Mouse (Mus musculus) G1E (cell line): Measurements from ENCODE around the gene Snx1. TPM values are rescaled to one million over a fixed set of nuclear protein-coding genes. Genes with fewer than 3 reads are reported as not detected.
A peak's percentile ranks its signal among the peaks of the same experiment; 100 is the strongest.

ENCODE experiments used
- ATAC-seq: 2 replicates; pipeline ENCODE4 v1.8.0; 2016; ENCODE audit warnings: mild to moderate bottlenecking; ENCODE audit not compliant: insufficient number of reproducible peaks, poor library complexity, low FRiP score, severe bottlenecking; ENCODE audit errors: extremely low read depth
- DNase-seq: peaks from one replicate; pipeline ENCODE4 v3.0.0; 2012; ENCODE audit warnings: low spot score
- H3K27me3 ChIP-seq: 2 replicates; pipeline ENCODE4 v1.6.1; 2012; ENCODE audit warnings: mild to moderate bottlenecking, low read length, inconsistent platforms; ENCODE audit not compliant: insufficient read depth
- H3K36me3 ChIP-seq: replicated peaks from 2 replicates; pipeline ENCODE3; 2012; ENCODE audit warnings: mild to moderate bottlenecking, inconsistent platforms
- H3K4me1 ChIP-seq: 2 replicates; pipeline ENCODE4 v1.6.1; 2012; ENCODE audit warnings: low read depth, low read length, inconsistent platforms, mixed read lengths; ENCODE audit not compliant: insufficient read depth
- H3K4me3 ChIP-seq: 2 replicates; pipeline ENCODE4 v1.5.1; 2012; ENCODE audit warnings: low read depth, mild to moderate bottlenecking, inconsistent platforms, low read length, moderate library complexity, mixed read lengths
- H3K9me3 ChIP-seq: replicated peaks from 2 replicates; pipeline ENCODE4 v1.6.1; 2012; ENCODE audit warnings: inconsistent platforms
- CTCF ChIP-seq: IDR thresholded peaks from 2 replicates; pipeline ENCODE4 v1.5.1; 2012; ENCODE audit warnings: low read depth, low read length, inconsistent platforms, mixed read lengths
- GATA1 ChIP-seq: IDR thresholded peaks from 2 replicates; pipeline ENCODE4 v1.6.1; 2012; ENCODE audit warnings: borderline replicate concordance, low read length, inconsistent platforms, mixed read lengths
- GATA2 ChIP-seq: IDR thresholded peaks from 2 replicates; pipeline ENCODE4 v1.6.1; 2012; ENCODE audit warnings: low read depth, low read length, inconsistent platforms, borderline replicate concordance
- POLR2AphosphoS5 ChIP-seq: IDR thresholded peaks from 2 replicates; pipeline ENCODE4 v1.6.1; 2012; ENCODE audit warnings: low read depth, low read length, inconsistent platforms; ENCODE audit not compliant: insufficient replicate concordance
- TAL1 ChIP-seq: conservative IDR thresholded peaks from 2 replicates; pipeline ENCODE4 v1.6.1; 2012; ENCODE audit warnings: low read depth, low read length, inconsistent platforms, mixed read lengths
- polyA plus RNA-seq: library from polyadenylated mRNA; stranded (reverse); fragments of >175 nt; gene quantifications from 2 replicates; pipeline ENCODE4 v1.2.3, GENCODE M21; 2012
- total RNA-seq, 2 experiments: library from RNA; stranded (forward) in 1 of 2; stranded (reverse) in 1 of 2; fragments of 200-1000 nt in 1 of 2; fragments of >200 nt in 1 of 2; fragmentation: Nextera tagmentation in 1 of 2; gene quantifications; 2 replicates each; pipeline ENCODE4 v1.2.3; 2014 to 2017

The Snx1 gene
- total and polyA plus RNA-seq, 3 experiments = 81.1 to 230 (median 227) TPM

GRCm38 (mm10) chr9:66102668-66103067 lies 23.7 kb downstream of the Snx1 start:
- DNase-seq (no peak), ATAC-seq (no peak)
- Histone ChIP-seq H3K36me3 (peaks cover 94% of the 10 kb centered on the region), H3K4me3 (no peak overlapping the region), H3K4me1 (peaks cover 20% of the 10 kb centered on the region), H3K27me3 (no peaks in the 10 kb centered on the region), H3K9me3 (no peaks in the 10 kb centered on the region)
- TF ChIP-seq TAL1 (no peak), GATA1 (no peak), GATA2 (no peak), POLR2AphosphoS5 (no peak), CTCF (no peak)

GRCm38 (mm10) chr9:66101577-66101976 lies 24.8 kb downstream of the Snx1 start:
- Histone ChIP-seq H3K27me3 (no peaks in the 10 kb centered on the region), H3K36me3 (peaks cover 93% of the 10 kb centered on the region), H3K4me1 (peaks cover 20% of the 10 kb centered on the region), H3K4me3 (no peak overlapping the region), H3K9me3 (no peaks in the 10 kb centered on the region)
- TF ChIP-seq POLR2AphosphoS5 (no peak), CTCF (no peak), TAL1 (no peak), GATA1 (no peak), GATA2 (no peak)
- ATAC-seq = no peak
- no peak for DNase-seq

GRCm38 (mm10) chr9:66092664-66093063 lies 33.7 kb downstream of the Snx1 start:
- Histone ChIP-seq H3K4me3 (no peak overlapping the region), H3K36me3 (peaks cover 97% of the 10 kb centered on the region), H3K9me3 (no peaks in the 10 kb centered on the region), H3K27me3 (no peaks in the 10 kb centered on the region), H3K4me1 (peaks cover 5% of the 10 kb centered on the region; the same call in 1 of the 2 replicates)
- no peak for TF ChIP-seq POLR2AphosphoS5
- TF ChIP-seq GATA1 = no peak
- TF ChIP-seq GATA2 = no peak
- TF ChIP-seq TAL1 = no peak
- no peak for TF ChIP-seq CTCF
- DNase-seq = no peak
- ATAC-seq = no peak

- DNase-seq = no peak
- no peak for TF ChIP-seq TAL1
- TF ChIP-seq CTCF = no peak
- TF ChIP-seq GATA2 = no peak
- no peak for TF ChIP-seq POLR2AphosphoS5
- TF ChIP-seq GATA1 = no peak
- Histone ChIP-seq H3K27me3 (no peaks in the 10 kb centered on the region), H3K36me3 (peaks cover 97% of the 10 kb centered on the region), H3K9me3 (no peaks in the 10 kb centered on the region), H3K4me3 (no peak overlapping the region), H3K4me1 (peaks cover 5% of the 10 kb centered on the region; the same call in 1 of the 2 replicates)
- no peak for ATAC-seq
Measured at GRCm38 (mm10) chr9:66091327-66092231, 34.8 kb downstream of the Snx1 start.

- Histone ChIP-seq H3K4me1 (peaks cover 5% of the 10 kb centered on the region; the same call in 1 of the 2 replicates), H3K9me3 (no peaks in the 10 kb centered on the region), H3K27me3 (no peaks in the 10 kb centered on the region), H3K4me3 (no peak overlapping the region), H3K36me3 (peaks cover 94% of the 10 kb centered on the region)
- no peak for DNase-seq
- no peak for ATAC-seq
- TF ChIP-seq GATA1 (no peak), CTCF (no peak)
Measured at GRCm38 (mm10) chr9:66090593-66091244, 35.7 kb downstream of the Snx1 start.

- ATAC-seq = no peak
- H3K27me3 ChIP-seq = no peaks in the 10 kb centered on the region; the same call in 1 of the 2 replicates
- peak; percentile 22 for DNase-seq
Measured at GRCm38 (mm10) chr9:66088411-66088810, 38.0 kb downstream of the Snx1 start.

More at GRCm38 (mm10) chr9:66088411-66088810, 38.0 kb downstream of the Snx1 start:
- Histone ChIP-seq H3K4me3 (no peak overlapping the region), H3K4me1 (peaks cover 3% of the 10 kb centered on the region; the same call in 1 of the 2 replicates), H3K36me3 (peaks cover 72% of the 10 kb centered on the region), H3K9me3 (no peaks in the 10 kb centered on the region)
- TF ChIP-seq POLR2AphosphoS5 = no peak
- TF ChIP-seq GATA2 = no peak
- no peak for TF ChIP-seq GATA1
- peak; percentile 57 for TF ChIP-seq CTCF
- no peak for TF ChIP-seq TAL1
